Mouse (Mus musculus) olfactory bulb, adult 2 months (tissue): ENCODE measurements around the gene Ros1.

ENCODE experiments used
- CTCF ChIP-seq: fragments of 200-500 bp; IDR thresholded peaks from 2 replicates; pipeline ENCODE4 v1.5.1; 2012; ENCODE audit warnings: low read depth, mild to moderate bottlenecking, low read length, moderate library complexity; ENCODE audit not compliant: insufficient read depth
- POLR2A ChIP-seq: fragments of 200-500 bp; IDR thresholded peaks from 2 replicates; pipeline ENCODE4 v1.6.1; 2012; ENCODE audit warnings: mild to moderate bottlenecking, low read depth, low read length, moderate library complexity; ENCODE audit not compliant: insufficient read depth

DNA sequence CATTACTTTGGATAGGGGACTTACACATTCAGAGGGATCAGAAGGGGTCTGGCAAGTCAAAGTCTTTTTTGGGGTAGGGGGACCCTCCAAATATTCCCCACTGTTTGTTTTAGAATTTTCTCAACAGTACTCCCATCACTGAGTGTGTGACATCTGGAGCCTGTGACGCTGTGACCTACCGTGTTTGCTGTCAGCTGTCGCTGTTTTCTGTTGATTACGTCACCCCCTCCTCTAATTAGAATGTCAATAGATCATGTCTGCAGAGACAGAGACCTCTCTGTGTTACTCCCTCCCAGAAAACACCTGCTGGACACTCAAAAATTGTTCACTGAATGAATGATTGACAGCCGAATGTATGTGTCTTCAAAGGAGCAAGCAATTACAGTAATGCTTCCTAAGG lies 152.0 kb downstream of the Ros1 start:
- no peak for TF ChIP-seq CTCF
- TF ChIP-seq POLR2A: no peak
